Mouse (Mus musculus) small intestine, adult 2 months (tissue): ENCODE measurements around the gene Cachd1.

Experiments
- CTCF ChIP-seq: fragments of 200-500 bp; IDR thresholded peaks from 2 replicates; pipeline ENCODE4 v1.5.1; 2012; ENCODE audit warnings: low read depth, mild to moderate bottlenecking, control low read depth, inconsistent platforms, low read length, moderate library complexity, mixed read lengths; ENCODE audit not compliant: insufficient replicate concordance, insufficient read length; ENCODE audit errors: extremely low read depth
- POLR2A ChIP-seq: fragments of 200-500 bp; IDR thresholded peaks from 2 replicates; pipeline ENCODE4 v1.6.1; 2012; ENCODE audit warnings: low read depth, mild to moderate bottlenecking, control low read depth, inconsistent platforms, low read length, moderate library complexity

DNA sequence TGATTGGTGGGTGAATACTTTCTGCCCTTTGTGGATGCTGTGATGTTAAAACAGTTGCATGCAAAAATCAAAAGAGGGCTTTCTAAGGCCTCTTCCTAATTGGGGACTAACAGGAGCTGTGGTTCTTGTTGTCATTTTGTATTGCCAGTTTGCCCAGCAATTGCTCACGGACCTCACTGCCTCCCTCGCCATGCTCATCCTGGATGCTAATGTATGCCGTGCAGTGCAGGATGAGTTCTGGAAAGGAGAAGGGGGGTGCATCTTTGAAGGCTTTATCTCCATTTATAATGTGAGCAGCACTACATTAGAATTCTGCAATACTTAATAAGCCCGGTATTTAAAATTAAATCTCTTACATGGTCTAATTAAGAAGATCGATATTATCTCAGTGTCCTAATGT lies 66.6 kb downstream of the Cachd1 start:
- TF ChIP-seq CTCF = no peak
- TF ChIP-seq POLR2A = no peak
